Mouse (Mus musculus) G1E (cell line): ENCODE data around the gene Mark4. TPM values are rescaled to one million over a fixed set of nuclear protein-coding genes. Genes with fewer than 3 reads are reported as not detected.

Experiments used
- ATAC-seq: 2 replicates; pipeline ENCODE4 v1.8.0; 2016; ENCODE audit warnings: mild to moderate bottlenecking; ENCODE audit not compliant: insufficient number of reproducible peaks, poor library complexity, low FRiP score, severe bottlenecking; ENCODE audit errors: extremely low read depth
- DNase-seq: peaks from one replicate; pipeline ENCODE4 v3.0.0; 2012; ENCODE audit warnings: low spot score
- H3K27me3 ChIP-seq: 2 replicates; pipeline ENCODE4 v1.6.1; 2012; ENCODE audit warnings: mild to moderate bottlenecking, low read length, inconsistent platforms; ENCODE audit not compliant: insufficient read depth
- H3K36me3 ChIP-seq: replicated peaks from 2 replicates; pipeline ENCODE3; 2012; ENCODE audit warnings: mild to moderate bottlenecking, inconsistent platforms
- H3K4me1 ChIP-seq: 2 replicates; pipeline ENCODE4 v1.6.1; 2012; ENCODE audit warnings: low read depth, low read length, inconsistent platforms, mixed read lengths; ENCODE audit not compliant: insufficient read depth
- H3K4me3 ChIP-seq: 2 replicates; pipeline ENCODE4 v1.5.1; 2012; ENCODE audit warnings: low read depth, mild to moderate bottlenecking, inconsistent platforms, low read length, moderate library complexity, mixed read lengths
- H3K9me3 ChIP-seq: replicated peaks from 2 replicates; pipeline ENCODE4 v1.6.1; 2012; ENCODE audit warnings: inconsistent platforms
- CTCF ChIP-seq: IDR thresholded peaks from 2 replicates; pipeline ENCODE4 v1.5.1; 2012; ENCODE audit warnings: low read depth, low read length, inconsistent platforms, mixed read lengths
- GATA1 ChIP-seq: IDR thresholded peaks from 2 replicates; pipeline ENCODE4 v1.6.1; 2012; ENCODE audit warnings: borderline replicate concordance, low read length, inconsistent platforms, mixed read lengths
- GATA2 ChIP-seq: IDR thresholded peaks from 2 replicates; pipeline ENCODE4 v1.6.1; 2012; ENCODE audit warnings: low read depth, low read length, inconsistent platforms, borderline replicate concordance
- POLR2AphosphoS5 ChIP-seq: IDR thresholded peaks from 2 replicates; pipeline ENCODE4 v1.6.1; 2012; ENCODE audit warnings: low read depth, low read length, inconsistent platforms; ENCODE audit not compliant: insufficient replicate concordance
- TAL1 ChIP-seq: conservative IDR thresholded peaks from 2 replicates; pipeline ENCODE4 v1.6.1; 2012; ENCODE audit warnings: low read depth, low read length, inconsistent platforms, mixed read lengths
- polyA plus RNA-seq: library from polyadenylated mRNA; stranded (reverse); fragments of >175 nt; gene quantifications from 2 replicates; pipeline ENCODE4 v1.2.3, GENCODE M21; 2012
- total RNA-seq, 2 experiments: library from RNA; stranded (forward) in 1 of 2; stranded (reverse) in 1 of 2; fragments of 200-1000 nt in 1 of 2; fragments of >200 nt in 1 of 2; fragmentation: Nextera tagmentation in 1 of 2; gene quantifications; 2 replicates each; pipeline ENCODE4 v1.2.3; 2014 to 2017

Mark4 gene
- total and polyA plus RNA-seq, 3 experiments: 4.3 to 34.7 (median 17.8) TPM

GRCm38 (mm10) chr7:19459144-19459870 is 686 bp upstream of the Mark4 start:
- Histone ChIP-seq H3K27me3 (peaks cover 20% of the 10 kb centered on the region), H3K4me1 (peaks cover 52% of the 10 kb centered on the region), H3K9me3 (no peaks in the 10 kb centered on the region), H3K36me3 (peaks cover 25% of the 10 kb centered on the region), H3K4me3 (peak overlapping the region; percentile 81; the same call in 1 of the 2 replicates)
- DNase-seq (no peak), ATAC-seq (no peak)
- no peak for TF ChIP-seq GATA1
- no peak for TF ChIP-seq POLR2AphosphoS5
- no peak for TF ChIP-seq CTCF

DNA sequence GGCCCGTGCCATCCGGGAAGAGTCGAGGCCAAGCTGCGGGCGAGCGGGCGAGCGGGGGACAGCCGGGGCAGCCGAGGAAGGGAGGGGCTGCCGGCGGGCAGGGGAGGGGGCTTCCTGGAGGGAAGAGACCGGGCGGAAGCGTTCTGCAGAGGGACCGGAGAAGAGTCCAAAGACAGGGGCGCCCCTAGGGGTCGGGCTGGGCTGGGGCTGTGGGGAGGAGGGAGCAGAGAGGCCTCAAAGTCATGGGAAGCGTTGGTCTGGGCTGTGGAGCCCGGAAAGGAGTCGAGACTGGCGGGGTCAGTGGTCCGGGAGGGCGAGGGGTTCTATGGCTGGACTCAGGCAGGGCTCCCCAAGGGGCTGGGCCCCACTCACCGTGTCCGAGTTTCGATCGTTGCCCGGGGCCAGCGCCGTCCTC is 542 bp downstream of the Mark4 start:
- Histone ChIP-seq H3K4me3 (peak overlapping the region; percentile 81), H3K27me3 (peaks cover 12% of the 10 kb centered on the region), H3K9me3 (no peaks in the 10 kb centered on the region), H3K36me3 (peaks cover 34% of the 10 kb centered on the region), H3K4me1 (peaks cover 52% of the 10 kb centered on the region)
- ATAC-seq: peak; percentile 25; the same call in 1 of the 2 replicates
- TF ChIP-seq CTCF (no peak), GATA1 (no peak), GATA2 (no peak), POLR2AphosphoS5 (no peak)
- peak; percentile 90 for DNase-seq

DNA sequence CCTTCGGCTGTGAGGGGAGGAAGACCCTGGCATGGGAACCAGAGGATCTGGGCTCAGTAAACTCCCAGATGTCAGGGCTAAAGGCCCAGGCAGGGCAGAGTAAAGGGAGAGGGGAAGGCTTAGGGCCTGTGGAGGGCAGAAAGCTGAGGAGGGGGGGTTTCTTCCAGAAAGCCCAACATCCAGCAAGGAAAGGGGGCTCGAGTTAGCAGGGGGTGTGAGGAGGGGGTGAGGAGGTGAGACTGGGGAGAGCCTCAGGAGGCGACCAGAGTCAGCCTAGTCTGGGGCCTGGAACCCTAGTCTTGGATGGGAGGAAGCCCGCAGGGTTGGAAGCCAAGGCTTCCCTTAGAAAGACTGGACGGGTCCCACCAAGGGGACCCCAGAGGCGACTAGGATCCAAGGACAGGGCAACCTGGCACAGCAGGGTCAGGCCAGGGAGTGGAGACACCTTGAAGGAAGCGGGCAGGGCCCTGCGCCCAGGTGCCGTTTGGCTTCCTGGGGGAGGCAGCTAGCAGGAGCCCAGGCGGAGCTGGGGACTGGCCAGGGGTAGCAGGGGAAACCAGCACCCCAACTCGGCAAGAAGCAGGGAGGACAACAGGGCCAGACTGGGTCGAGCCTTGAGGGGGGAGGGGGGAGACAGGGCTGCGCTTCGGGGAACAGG is 1.1 kb downstream of the Mark4 start:
- Histone ChIP-seq H3K27me3 (peaks cover 6% of the 10 kb centered on the region; the same call in 1 of the 2 replicates), H3K36me3 (peaks cover 35% of the 10 kb centered on the region), H3K9me3 (no peaks in the 10 kb centered on the region), H3K4me1 (peaks cover 48% of the 10 kb centered on the region), H3K4me3 (peak overlapping the region; percentile 81)
- TF ChIP-seq TAL1: no peak
- TF ChIP-seq CTCF: no peak
- TF ChIP-seq POLR2AphosphoS5: no peak
- TF ChIP-seq GATA1: no peak
- no peak for TF ChIP-seq GATA2
- DNase-seq (no peak), ATAC-seq (no peak)

DNA sequence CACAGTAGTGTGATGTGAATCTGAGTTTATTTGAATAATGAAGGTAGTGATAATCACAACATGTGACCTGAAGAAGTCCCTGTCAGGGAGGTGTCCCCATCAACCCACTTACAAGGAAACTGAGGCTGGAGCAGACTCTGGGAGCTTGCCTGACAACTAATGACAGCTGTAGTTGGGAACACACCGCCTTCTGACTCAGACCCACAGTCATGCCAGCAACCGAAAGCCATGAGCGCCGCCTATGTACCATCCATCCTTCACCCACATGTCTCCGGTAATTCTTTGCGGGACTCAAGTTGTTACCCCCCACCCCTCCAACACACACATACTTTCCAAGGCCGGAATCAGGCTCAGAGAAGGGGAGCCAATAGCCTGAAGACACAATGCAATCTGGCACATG is 2.0 kb downstream of the Mark4 start:
- Histone ChIP-seq H3K4me1 (peaks cover 48% of the 10 kb centered on the region), H3K36me3 (peaks cover 44% of the 10 kb centered on the region), H3K27me3 (no peaks in the 10 kb centered on the region; the same call in 1 of the 2 replicates), H3K9me3 (no peaks in the 10 kb centered on the region), H3K4me3 (no peak overlapping the region)
- TF ChIP-seq POLR2AphosphoS5 (no peak), CTCF (no peak), GATA1 (no peak), GATA2 (no peak), TAL1 (no peak)
- DNase-seq (no peak), ATAC-seq (no peak)

GRCm38 (mm10) chr7:19455819-19456495 is 2.7 kb downstream of the Mark4 start:
- TF ChIP-seq CTCF: no peak
- no peak for TF ChIP-seq GATA2
- TF ChIP-seq GATA1: no peak
- no peak for TF ChIP-seq TAL1
- TF ChIP-seq POLR2AphosphoS5: no peak
- ATAC-seq (no peak), DNase-seq (no peak)
- Histone ChIP-seq H3K27me3 (no peaks in the 10 kb centered on the region; the same call in 1 of the 2 replicates), H3K9me3 (no peaks in the 10 kb centered on the region), H3K36me3 (peaks cover 51% of the 10 kb centered on the region), H3K4me3 (no peak overlapping the region; the same call in 1 of the 2 replicates), H3K4me1 (peaks cover 46% of the 10 kb centered on the region)

DNA sequence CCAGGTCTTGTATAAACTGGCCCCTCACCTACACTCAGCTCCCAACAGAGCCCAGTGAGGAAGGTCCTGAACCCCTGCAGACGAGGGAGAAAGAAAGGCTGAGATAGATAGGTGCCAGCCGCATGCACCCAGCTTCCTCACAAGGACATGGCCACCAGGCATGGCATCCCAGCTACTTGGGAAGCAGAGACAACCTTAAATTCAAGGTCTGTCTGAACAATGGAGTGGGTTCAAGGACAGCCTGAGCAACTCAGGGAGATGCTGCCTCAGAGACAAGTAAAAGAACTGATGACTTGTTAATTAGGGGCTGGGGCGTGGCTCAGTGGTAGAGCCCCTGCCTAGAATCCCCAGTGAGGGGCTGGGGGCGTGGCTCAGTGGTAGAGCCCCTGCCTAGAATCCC is 3.4 kb downstream of the Mark4 start:
- Histone ChIP-seq H3K27me3 (no peaks in the 10 kb centered on the region; the same call in 1 of the 2 replicates), H3K36me3 (peaks cover 58% of the 10 kb centered on the region), H3K4me1 (peaks cover 43% of the 10 kb centered on the region), H3K9me3 (no peaks in the 10 kb centered on the region), H3K4me3 (no peak overlapping the region)
- ATAC-seq: no peak
- no peak for DNase-seq
- no peak for TF ChIP-seq TAL1
- no peak for TF ChIP-seq GATA2
- no peak for TF ChIP-seq POLR2AphosphoS5
- no peak for TF ChIP-seq GATA1
- no peak for TF ChIP-seq CTCF
